Mouse (Mus musculus): ENCODE measurements around the gene Cuedc1.

The Cuedc1 gene

DNA sequence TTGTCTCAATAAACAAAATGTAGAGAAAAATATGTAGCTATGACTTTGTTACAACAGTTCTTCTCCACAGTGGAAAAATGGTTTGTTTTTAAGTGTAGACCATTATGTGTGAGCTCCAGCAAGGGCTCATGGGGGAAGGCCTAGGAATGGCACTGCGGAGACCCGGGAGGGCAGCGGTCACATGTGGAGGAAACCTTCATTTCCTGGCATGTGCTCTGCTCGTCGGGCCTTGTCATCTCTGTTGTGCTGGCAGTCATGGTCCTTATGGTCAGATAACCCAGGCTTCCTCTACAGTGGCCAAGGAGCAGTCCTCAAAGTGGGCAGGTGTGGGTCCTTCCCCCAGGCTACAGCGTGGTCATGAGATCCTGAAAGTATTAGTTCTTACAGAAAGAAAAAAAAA lies 14.2 kb upstream of the Cuedc1 start:
- no peak for DNase-seq (ENCODE audit: low read depth in 2 of 2, low spot score in 2 of 2)

DNA sequence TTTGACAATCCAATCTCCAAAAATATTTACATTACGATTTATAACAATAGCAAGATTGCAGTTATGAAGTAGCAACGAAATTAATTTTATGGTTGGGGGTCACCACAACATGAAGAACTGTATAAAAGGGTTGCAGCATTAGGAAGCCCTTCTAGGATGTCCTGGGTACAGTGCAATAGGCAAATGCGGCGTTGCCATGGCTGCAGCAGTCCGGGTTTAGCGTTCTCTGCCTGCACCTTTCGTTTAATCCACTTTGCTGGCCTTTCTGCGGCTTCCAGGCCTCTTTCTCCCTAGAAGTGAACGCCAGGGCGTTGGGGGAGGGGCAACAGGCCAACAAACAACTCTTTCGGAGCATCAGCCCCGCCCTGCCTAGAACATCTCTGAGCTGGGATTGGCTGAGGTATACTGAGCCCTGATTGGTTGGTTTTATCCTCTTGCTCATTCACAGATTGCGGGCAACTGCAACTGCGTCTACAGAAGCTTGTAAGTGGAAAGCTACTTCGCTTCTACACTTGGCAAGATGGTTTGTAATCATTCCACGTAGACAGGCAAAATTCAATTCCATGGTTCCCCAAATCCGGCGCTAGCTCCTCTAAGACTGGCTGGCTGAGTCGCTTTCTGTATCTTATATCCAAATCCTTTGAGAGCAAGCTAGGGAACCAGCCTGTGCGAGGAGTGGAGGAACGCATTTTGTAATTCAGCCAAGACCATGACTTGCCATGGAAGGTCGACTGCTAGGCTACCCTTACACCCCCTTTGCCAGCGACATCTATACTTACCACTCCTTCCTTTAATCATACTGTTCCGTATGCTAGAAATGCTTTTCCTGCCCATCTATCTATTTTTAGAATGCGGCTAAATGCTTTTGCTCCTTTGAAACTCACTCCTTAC lies 10.9 kb upstream of the Cuedc1 start:
- peak; percentile 24 to 46 for DNase-seq (ENCODE audit: low read depth in 2 of 2, low spot score in 2 of 2)

DNA sequence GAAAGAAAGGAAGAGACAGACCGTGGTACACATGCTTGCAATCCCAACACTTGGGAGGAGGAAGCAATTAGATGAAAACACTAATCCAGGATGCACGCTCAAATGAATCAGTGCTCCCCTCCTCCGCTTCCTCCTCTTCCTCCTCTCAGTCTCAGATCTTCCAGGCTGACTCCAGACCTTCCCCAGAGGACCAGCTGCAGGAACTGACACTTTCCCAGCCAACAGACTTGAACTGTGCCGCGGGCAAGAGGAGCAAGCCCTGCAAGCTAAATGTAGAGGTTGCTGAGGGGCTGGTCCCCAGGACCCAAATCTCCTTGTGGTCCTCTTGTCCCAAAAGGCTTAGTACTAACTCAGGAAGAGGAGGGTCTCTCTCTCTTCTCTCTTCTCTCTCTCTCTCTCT lies 8.7 kb upstream of the Cuedc1 start:
- no peak for DNase-seq (ENCODE audit: low read depth in 2 of 2, low spot score in 2 of 2)

GRCm38 (mm10) chr11:88090293-88090692 lies 7.6 kb upstream of the Cuedc1 start:
- DNase-seq (ENCODE audit: low read depth in 2 of 2, low spot score in 2 of 2), result no peak

DNA sequence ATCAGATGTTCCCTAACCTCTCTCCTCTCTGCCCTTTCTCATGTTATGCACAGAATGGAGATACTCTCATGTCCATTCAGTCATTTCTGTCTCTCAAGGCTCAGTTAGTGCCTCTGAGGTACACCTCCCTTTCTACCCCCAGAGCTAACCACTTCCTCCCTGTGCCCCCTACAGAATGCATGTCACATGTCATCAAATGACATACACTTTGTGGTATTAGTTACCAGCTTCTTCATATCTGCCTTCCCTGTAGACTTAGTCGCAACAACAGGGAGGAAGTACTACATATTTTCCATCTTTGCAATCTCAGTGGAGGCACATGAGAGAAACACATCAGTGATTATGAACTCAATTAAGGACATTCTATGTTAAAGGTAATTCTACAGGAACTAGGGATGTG lies 5.9 kb upstream of the Cuedc1 start:
- DNase-seq (ENCODE audit: low read depth in 2 of 2, low spot score in 2 of 2), result peak; percentile 42 to 58

- DNase-seq (ENCODE audit: low read depth in 2 of 2, low spot score in 2 of 2), result no peak
Observed at GRCm38 (mm10) chr11:88097173-88097572, 685 bp upstream of the Cuedc1 start.

GRCm38 (mm10) chr11:88098787-88099598 lies 1.1 kb downstream of the Cuedc1 start:
- DNase-seq (ENCODE audit: low read depth in 2 of 2, low spot score in 2 of 2), result peak; percentile 69 to 77

GRCm38 (mm10) chr11:88099599-88100023 lies 1.8 kb downstream of the Cuedc1 start:
- DNase-seq (ENCODE audit: low read depth in 2 of 2, low spot score in 2 of 2), result no peak

GRCm38 (mm10) chr11:88100170-88100569 lies 2.3 kb downstream of the Cuedc1 start:
- no peak for DNase-seq (ENCODE audit: low read depth in 2 of 2, low spot score in 2 of 2)

DNA sequence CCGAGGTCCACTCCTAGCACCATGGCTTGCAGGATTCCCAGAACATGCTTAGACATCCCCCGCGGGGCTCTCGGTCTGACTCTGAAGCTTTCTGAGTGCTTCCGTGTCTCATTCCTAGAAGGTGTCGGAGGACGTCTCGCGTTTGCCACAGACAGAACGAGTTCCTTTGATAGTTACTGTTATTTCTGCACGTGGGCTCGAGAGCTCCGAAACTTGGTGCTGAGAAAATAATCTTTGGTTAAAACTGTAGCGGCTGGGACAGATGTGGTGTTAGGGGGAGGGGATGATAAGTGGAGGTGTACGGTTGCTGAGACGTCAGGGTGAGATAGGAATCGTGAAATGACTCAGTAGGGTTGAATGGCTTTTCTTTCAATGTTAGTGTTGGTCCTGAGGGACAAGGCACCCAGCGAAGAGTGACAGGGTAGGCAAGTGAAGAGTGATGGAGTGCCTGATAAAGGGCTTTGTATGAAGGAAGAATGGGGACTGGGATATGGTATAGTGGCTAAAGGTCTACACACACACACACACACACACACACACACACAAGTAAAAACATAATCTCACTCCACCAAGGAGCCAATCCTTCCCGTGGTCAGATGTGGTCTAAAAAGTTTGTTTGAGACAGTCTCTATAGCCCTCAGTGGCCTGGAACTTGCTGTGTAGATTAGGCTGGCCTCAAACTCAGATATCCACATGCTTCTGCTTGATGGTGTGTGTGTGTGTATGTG lies 5.5 kb downstream of the Cuedc1 start:
- no peak for DNase-seq (ENCODE audit: low read depth in 2 of 2, low spot score in 2 of 2)

DNA sequence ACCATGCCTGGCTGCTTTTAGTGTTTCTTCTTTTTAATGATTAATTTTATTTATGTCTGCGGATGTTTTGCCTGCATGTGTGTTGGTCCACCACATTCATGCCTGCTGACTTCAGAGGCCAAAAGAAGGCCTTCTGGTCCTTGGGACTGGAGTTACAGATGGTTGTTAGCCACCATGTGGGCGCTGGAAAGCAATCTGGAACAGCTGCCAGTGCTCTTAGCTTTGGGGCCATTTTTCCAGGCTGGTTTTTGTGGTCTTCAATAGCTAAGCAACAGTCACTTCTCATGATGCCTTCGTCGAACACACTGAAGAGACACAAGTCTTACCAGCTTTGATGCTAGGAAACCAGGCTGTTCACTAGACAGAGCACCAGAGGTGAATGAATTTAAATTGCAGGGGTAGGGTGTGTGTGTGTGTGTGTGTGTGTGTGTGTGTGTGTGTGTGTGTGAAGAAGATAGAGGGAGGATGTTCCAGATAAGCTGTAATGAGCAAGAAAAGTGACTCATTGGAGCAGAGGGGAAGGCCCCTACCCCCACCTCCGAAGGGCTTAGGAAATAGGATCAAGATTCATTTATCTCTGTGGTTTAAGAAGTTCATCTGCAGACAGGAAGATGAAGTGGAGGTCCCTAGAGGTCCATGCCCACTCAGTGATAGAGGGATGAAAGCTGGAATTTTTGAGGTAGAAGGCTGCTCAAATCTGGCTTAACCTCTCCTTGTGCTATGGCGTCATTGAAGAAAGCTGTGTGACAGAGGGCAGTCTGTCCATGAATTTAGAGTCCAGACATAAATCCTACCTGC lies 7.8 kb downstream of the Cuedc1 start:
- no peak for DNase-seq (ENCODE audit: low read depth in 2 of 2, low spot score in 2 of 2)

GRCm38 (mm10) chr11:88106292-88106554 lies 8.4 kb downstream of the Cuedc1 start:
- no peak for DNase-seq (ENCODE audit: low read depth in 2 of 2, low spot score in 2 of 2)

DNA sequence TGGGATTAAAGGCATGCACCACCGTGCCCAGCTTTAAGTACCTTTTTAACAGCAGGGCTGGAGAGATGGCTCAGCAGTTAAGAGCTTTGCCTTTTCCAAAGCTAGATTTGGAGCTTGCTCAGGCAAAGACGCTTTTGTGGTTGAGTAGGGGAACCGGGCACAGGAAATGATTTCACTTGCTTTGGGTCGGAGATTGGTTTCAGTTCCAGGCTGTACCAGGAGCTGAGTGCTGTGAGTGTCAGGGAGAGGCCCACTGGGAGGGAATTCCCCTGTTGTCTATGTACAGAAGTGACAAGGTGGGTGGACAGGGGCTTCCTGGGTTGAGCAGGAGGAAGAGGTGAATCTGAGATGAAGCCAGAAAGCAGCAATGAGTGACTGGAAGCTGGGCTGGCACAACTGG lies 9.5 kb downstream of the Cuedc1 start:
- DNase-seq (ENCODE audit: low read depth in 2 of 2, low spot score in 2 of 2), result peak in 1 of 2 experiments; percentile 16

DNA sequence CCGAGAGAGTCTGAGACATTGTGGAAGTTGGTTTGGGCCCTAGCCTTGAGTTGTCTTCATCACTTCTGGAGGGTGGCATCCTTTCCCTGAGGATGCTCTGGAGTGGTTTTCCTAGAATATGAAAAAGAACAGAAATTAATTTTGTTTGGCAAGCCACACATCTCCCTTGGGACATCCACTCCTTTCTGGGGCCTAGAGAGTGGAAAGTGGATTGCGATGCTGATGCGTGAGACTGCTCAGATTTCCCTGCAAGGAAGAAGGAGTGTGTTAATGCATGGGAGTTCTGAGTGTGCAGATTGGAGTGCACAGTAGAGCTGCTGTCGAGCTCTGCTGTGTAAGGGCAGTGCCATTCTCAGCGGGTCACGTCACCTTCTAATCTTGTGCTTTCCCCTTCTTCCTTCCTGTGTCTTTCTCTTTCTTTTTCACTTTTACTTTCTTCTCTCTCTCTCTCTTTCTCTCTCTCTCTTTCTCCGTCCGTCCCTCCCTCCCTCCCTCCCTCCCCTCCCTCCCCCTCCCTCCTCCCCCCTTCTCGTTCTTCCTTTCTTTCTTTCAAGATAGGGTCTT lies 12.3 kb downstream of the Cuedc1 start:
- no peak for DNase-seq (ENCODE audit: low read depth in 2 of 2, low spot score in 2 of 2)

DNA sequence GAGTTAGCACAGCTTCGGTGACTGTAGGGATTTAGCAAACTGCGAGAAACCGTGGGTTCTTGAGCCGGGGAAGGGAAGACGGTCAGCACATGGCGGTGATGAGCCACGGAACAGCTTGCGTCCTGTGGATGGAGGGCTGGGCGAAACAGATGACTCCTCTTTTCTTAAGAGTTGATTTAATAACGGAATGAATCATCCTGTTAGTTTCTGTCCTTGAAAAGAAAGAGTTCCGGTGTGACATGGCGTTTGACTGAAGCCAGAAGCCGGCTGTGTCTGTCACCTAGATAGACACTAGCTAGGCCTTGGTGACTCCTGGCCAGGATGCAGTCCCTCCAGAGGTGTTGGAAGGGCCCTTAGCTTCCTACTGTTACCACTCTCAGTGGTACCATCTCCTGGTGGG lies 14.2 kb downstream of the Cuedc1 start:
- no peak for DNase-seq (ENCODE audit: low read depth in 2 of 2, low spot score in 2 of 2)

DNA sequence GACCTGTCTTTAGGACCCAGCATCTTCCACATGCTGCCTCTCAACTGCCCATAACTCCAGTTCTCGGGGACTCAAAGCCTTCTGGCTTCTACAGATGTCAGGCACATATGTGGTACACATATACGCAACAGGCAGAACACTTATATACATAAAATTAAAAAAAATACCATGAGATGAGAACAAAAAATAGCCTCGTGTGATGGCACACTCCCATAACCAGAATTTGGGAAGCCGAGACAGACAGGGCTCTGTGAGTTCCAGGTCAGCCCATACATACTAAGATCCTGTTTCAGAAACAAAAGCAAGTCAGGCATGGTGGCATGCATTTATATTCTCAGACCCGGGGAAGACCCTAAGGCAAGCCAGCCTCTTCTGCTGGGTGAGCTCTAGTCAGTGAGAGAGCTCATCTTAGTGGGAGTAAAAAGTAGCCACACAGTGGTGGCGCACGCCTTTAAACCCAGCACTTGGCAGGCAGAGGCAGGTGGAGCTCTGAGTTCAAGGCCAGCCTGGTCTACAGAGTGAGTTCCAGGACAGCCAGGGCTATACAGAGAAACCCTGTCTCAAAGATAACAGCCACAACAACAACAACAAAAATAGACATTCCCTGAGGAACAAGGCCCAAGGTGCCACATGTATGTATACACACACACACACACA lies 14.9 kb downstream of the Cuedc1 start:
- DNase-seq (ENCODE audit: low read depth in 2 of 2, low spot score in 2 of 2), result no peak

GRCm38 (mm10) chr11:88113543-88114271 lies 15.8 kb downstream of the Cuedc1 start:
- DNase-seq (ENCODE audit: low read depth in 2 of 2, low spot score in 2 of 2), result no peak

DNA sequence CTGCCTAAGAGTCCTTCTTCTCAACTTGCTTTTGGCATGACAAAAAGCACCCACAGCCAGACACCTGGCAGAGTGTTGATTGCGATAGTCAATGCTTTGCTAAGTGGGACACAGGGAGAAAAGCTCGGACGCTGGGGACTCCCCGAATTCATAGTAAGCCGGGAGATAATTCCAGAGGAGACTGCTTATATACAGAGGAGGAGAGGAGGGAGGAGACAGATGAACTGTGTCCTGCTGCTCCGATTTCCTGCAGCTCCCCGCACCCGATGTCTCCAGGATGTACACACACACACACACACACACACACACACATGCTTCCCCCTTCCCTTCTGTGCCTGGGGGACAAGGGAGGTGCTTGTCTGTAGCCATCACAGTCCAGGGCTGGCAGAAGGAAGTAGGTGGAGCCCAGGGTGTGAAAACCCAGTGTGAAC lies 17.0 kb downstream of the Cuedc1 start:
- DNase-seq (ENCODE audit: low read depth in 2 of 2, low spot score in 2 of 2), result no peak

- no peak for DNase-seq (ENCODE audit: low read depth in 2 of 2, low spot score in 2 of 2)
Observed at GRCm38 (mm10) chr11:88116568-88116967, 18.7 kb downstream of the Cuedc1 start.
